Mouse (Mus musculus) embryo, embryonic 11 days (tissue): ENCODE data around the gene Bbs9.

Experiments
- DNase-seq: peaks from one replicate; pipeline ENCODE4 v3.0.0-alpha.2; 2015

Bbs9 gene

GRCm38 (mm10) chr9:22468170-22468898, 7.2 kb upstream of the Bbs9 start:
- peak; percentile 90 for DNase-seq

- no peak for DNase-seq
These were observed 6.6 kb upstream of the Bbs9 start for GRCm38 (mm10) chr9:22468899-22469259.

GRCm38 (mm10) chr9:22469643-22470042, 5.9 kb upstream of the Bbs9 start, which contains the start of gene Rp9:
TSS of gene Rp9 (minus strand) at chr9:22469743.
- DNase-seq = no peak

- peak; percentile 24 for DNase-seq
These were observed 750 bp downstream of the Bbs9 start for GRCm38 (mm10) chr9:22476265-22476664.

- no peak for DNase-seq
These were observed 3.4 kb downstream of the Bbs9 start for GRCm38 (mm10) chr9:22478946-22479345.

GRCm38 (mm10) chr9:22483866-22484561, 8.5 kb downstream of the Bbs9 start:
- no peak for DNase-seq

- DNase-seq = no peak
These were observed 9.2 kb downstream of the Bbs9 start for GRCm38 (mm10) chr9:22484562-22485308.

- no peak for DNase-seq
These were observed 10.7 kb downstream of the Bbs9 start for GRCm38 (mm10) chr9:22486211-22486610.

- no peak for DNase-seq
These were observed 13.4 kb downstream of the Bbs9 start for GRCm38 (mm10) chr9:22488963-22489362.

- DNase-seq = no peak
These were observed 18.8 kb downstream of the Bbs9 start for GRCm38 (mm10) chr9:22494203-22494807.

GRCm38 (mm10) chr9:22495133-22495532, 19.6 kb downstream of the Bbs9 start:
- no peak for DNase-seq

- DNase-seq = no peak
These were observed 21.7 kb downstream of the Bbs9 start for GRCm38 (mm10) chr9:22497021-22497767.

- DNase-seq = no peak
These were observed 27.5 kb downstream of the Bbs9 start for GRCm38 (mm10) chr9:22502972-22503371.

GRCm38 (mm10) chr9:22503581-22503980, 28.1 kb downstream of the Bbs9 start:
- no peak for DNase-seq

- DNase-seq = no peak
These were observed 30.1 kb downstream of the Bbs9 start for GRCm38 (mm10) chr9:22505574-22505973.

- no peak for DNase-seq
These were observed 39.6 kb downstream of the Bbs9 start for GRCm38 (mm10) chr9:22515076-22515475.

GRCm38 (mm10) chr9:22518394-22519041, 43.0 kb downstream of the Bbs9 start:
- peak; percentile 77 for DNase-seq

GRCm38 (mm10) chr9:22523460-22523859, 47.9 kb downstream of the Bbs9 start:
- DNase-seq = no peak

- no peak for DNase-seq
These were observed 55.4 kb downstream of the Bbs9 start for GRCm38 (mm10) chr9:22530734-22531489.

- DNase-seq = no peak
These were observed 56.6 kb downstream of the Bbs9 start for GRCm38 (mm10) chr9:22532112-22532511.

GRCm38 (mm10) chr9:22532810-22533447, 57.4 kb downstream of the Bbs9 start:
- peak; percentile 81 for DNase-seq
